Mouse (Mus musculus): ENCODE data around the gene Plin1. TPM values are rescaled to one million over a fixed set of nuclear protein-coding genes. Genes with fewer than 3 reads are reported as not detected.

Plin1 gene
- polyA plus RNA-seq, 1 experiment from 2014 or later: not detected

- Histone ChIP-seq H3K27me3 (ENCODE audit: control insufficient read depth, insufficient read depth, low read depth, low read length) (no peaks in the 10 kb centered on the region), H3K4me1 (ENCODE audit: control insufficient read depth, low read depth, low read length) (no peaks in the 10 kb centered on the region), H3K27ac (ENCODE audit: low read length) (no peak overlapping the region), H3K36me3 (ENCODE audit: control insufficient read depth, insufficient read depth) (peaks cover 68% of the 10 kb centered on the region), H3K9me3 (replicated peaks; ENCODE audit: control insufficient read depth, low read length) (no peaks in the 10 kb centered on the region), H3K9ac (ENCODE audit: low read depth, low read length) (no peak overlapping the region), H3K4me2 (ENCODE audit: low read depth, low read length) (no peak overlapping the region), H3K4me3 (ENCODE audit: low read depth, low read length) (no peak overlapping the region)
- ATAC-seq (ENCODE audit: low read depth): no peak
Measured at GRCm38 (mm10) chr7:79679186-79679585, 53.5 kb downstream of the Plin1 start.

- no peak overlapping the region for H3K9ac ChIP-seq (ENCODE audit: low read depth, low read length)
Measured at GRCm38 (mm10) chr7:79670900-79671604, 61.7 kb downstream of the Plin1 start.

More at GRCm38 (mm10) chr7:79670900-79671604, 61.7 kb downstream of the Plin1 start:
- no peak for ATAC-seq (ENCODE audit: low read depth)
- H3K27ac ChIP-seq (ENCODE audit: low read length): no peak overlapping the region
- H3K4me1 ChIP-seq (ENCODE audit: control insufficient read depth, low read depth, low read length): no peaks in the 10 kb centered on the region
- no peaks in the 10 kb centered on the region for H3K27me3 ChIP-seq (ENCODE audit: control insufficient read depth, insufficient read depth, low read depth, low read length)
- no peaks in the 10 kb centered on the region for H3K9me3 ChIP-seq (replicated peaks; ENCODE audit: control insufficient read depth, low read length)
- H3K36me3 ChIP-seq (ENCODE audit: control insufficient read depth, insufficient read depth): peaks cover 64% of the 10 kb centered on the region
- no peak overlapping the region for H3K4me3 ChIP-seq (ENCODE audit: low read depth, low read length)
- 90% methylated on average over 4 of the region's 4 CpGs for WGBS (ENCODE audit: insufficient replicate concordance)
- H3K4me2 ChIP-seq (ENCODE audit: low read depth, low read length): no peak overlapping the region

Other genes starting within 250 kb of the Plin1 start
- 0.15 and 0.18 TPM in 2 replicates for gene Rhcg, start 115.2 kb downstream of the Plin1 start, polyA plus RNA-seq (2015; fragmentation: Nextera tagmentation; extraction: Ambion mirVana)
- 4.7 and 5.5 TPM in 2 replicates for gene Ticrr, start 72.7 kb downstream of the Plin1 start, polyA plus RNA-seq (2015; fragmentation: Nextera tagmentation; extraction: Ambion mirVana)
- 0.19 and 0.22 TPM in 2 replicates for gene Kif7, start 17.2 kb downstream of the Plin1 start, polyA plus RNA-seq (2015; fragmentation: Nextera tagmentation; extraction: Ambion mirVana)
- gene Pex11a, start 10.2 kb upstream of the Plin1 start, polyA plus RNA-seq (2015; fragmentation: Nextera tagmentation; extraction: Ambion mirVana): 4.5 and 4.9 TPM in 2 replicates
- 0.07 and 0.09 TPM in 2 replicates for gene Wdr93, start 10.3 kb upstream of the Plin1 start, polyA plus RNA-seq (2015; fragmentation: Nextera tagmentation; extraction: Ambion mirVana)
- gene Mesp1, start 60.9 kb upstream of the Plin1 start, polyA plus RNA-seq (2015; fragmentation: Nextera tagmentation; extraction: Ambion mirVana): 0.09 TPM in 1 of 2 replicates, not detected in the other
- gene Mesp2, start 77.8 kb upstream of the Plin1 start, polyA plus RNA-seq (2015; fragmentation: Nextera tagmentation; extraction: Ambion mirVana): 0.07 TPM in 1 of 2 replicates, not detected in the other
- 16.8 and 26.6 TPM in 2 replicates for gene Anpep, start 128.2 kb upstream of the Plin1 start, polyA plus RNA-seq (2015; fragmentation: Nextera tagmentation; extraction: Ambion mirVana)
- 9.1 and 9.8 TPM in 2 replicates for gene Ap3s2, start 187.7 kb upstream of the Plin1 start, polyA plus RNA-seq (2015; fragmentation: Nextera tagmentation; extraction: Ambion mirVana)
- gene Arpin, start 202.5 kb upstream of the Plin1 start, polyA plus RNA-seq (2015; fragmentation: Nextera tagmentation; extraction: Ambion mirVana): 3.1 and 3.2 TPM in 2 replicates

Measured in liver, embryonic 16.5 days (tissue).